Mouse (Mus musculus) hindbrain, embryonic 14.5 days (tissue): Measurements from ENCODE around the gene Ccdc80. TPM values are rescaled to one million over a fixed set of nuclear protein-coding genes. Genes with fewer than 3 reads are reported as not detected.

Experiments
- ATAC-seq: fragments of 200-750 bp; cut with Nextera tagmentation; 2 replicates; pipeline ENCODE4 v1.8.0; 2017; ENCODE audit warnings: moderate number of reproducible peaks, mild to moderate bottlenecking, moderate TSS enrichment, moderate library complexity; ENCODE audit not compliant: low FRiP score
- DNase-seq: peaks from one replicate; pipeline ENCODE4 v3.0.0-alpha.2; 2015; ENCODE audit warnings: low spot score
- H3K27ac ChIP-seq: fragments of 300-500 bp; sonication (generic); 2 replicates; pipeline ENCODE4 v1.5.1; 2014; ENCODE audit warnings: mild to moderate bottlenecking, moderate library complexity
- H3K27me3 ChIP-seq: fragments of 300-500 bp; sonication (generic); 2 replicates; pipeline ENCODE4 v1.6.1; 2014; ENCODE audit warnings: mild to moderate bottlenecking, low read length, mixed read lengths; ENCODE audit not compliant: control insufficient read depth, insufficient read depth
- H3K36me3 ChIP-seq: fragments of 300-500 bp; sonication (generic); replicated peaks from 2 replicates; pipeline ENCODE4 v1.6.1; 2014; ENCODE audit not compliant: control insufficient read depth, insufficient read depth
- H3K4me1 ChIP-seq: fragments of 300-500 bp; sonication (generic); replicated peaks from 2 replicates; pipeline ENCODE4 v1.6.1; 2014; ENCODE audit warnings: antibody characterized with exemption, low read length, mixed read lengths; ENCODE audit not compliant: control insufficient read depth, insufficient read depth
- H3K4me2 ChIP-seq: fragments of 300-500 bp; sonication (generic); replicated peaks from 2 replicates; pipeline ENCODE4 v1.6.1; 2014; ENCODE audit warnings: mild to moderate bottlenecking, moderate library complexity
- H3K4me3 ChIP-seq: fragments of 300-500 bp; sonication (generic); replicated peaks from 2 replicates; pipeline ENCODE4 v1.5.1; 2014; ENCODE audit warnings: mild to moderate bottlenecking, low read length
- H3K9ac ChIP-seq: fragments of 300-500 bp; sonication (generic); 2 replicates; pipeline ENCODE4 v1.6.1; 2014
- H3K9me3 ChIP-seq: fragments of 300-500 bp; sonication (generic); 2 replicates; pipeline ENCODE4 v1.6.1; 2016; ENCODE audit warnings: low read length; ENCODE audit not compliant: control insufficient read depth
- WGBS: fragments of 180-500 bp; shearing (Covaris S2); extraction: QIAGEN DNeasy Blood & Tissue Kit; methylation state at CpG from one replicate; pipeline ENCODE4 v1.1.7; 2014; 5-methylcytosine and 5-hydroxymethylcytosine counted together
- polyA plus RNA-seq: library from polyadenylated mRNA; unstranded; fragments of >200 nt; fragmentation: Nextera tagmentation; extraction: Ambion mirVana; gene quantifications from 2 replicates; pipeline ENCODE4 v1.2.1, GENCODE M21; 2014

Ccdc80 gene
- polyA plus RNA-seq, 1 experiment from 2014 or later, result 15.5 TPM

GRCm38 (mm10) chr16:45088842-45089241 is 4.4 kb upstream of the Ccdc80 start:
- no peak overlapping the region for H3K27ac ChIP-seq
- H3K9me3 ChIP-seq, result no peaks in the 10 kb centered on the region
- H3K9ac ChIP-seq, result no peak overlapping the region
- no peak overlapping the region for H3K4me3 ChIP-seq
- H3K4me1 ChIP-seq, result no peaks in the 10 kb centered on the region
- no peak overlapping the region for H3K4me2 ChIP-seq
- no peak for DNase-seq
- ATAC-seq, result no peak
- H3K27me3 ChIP-seq, result no peaks in the 10 kb centered on the region
- 91% methylated on average over 1 of the region's 1 CpGs for WGBS
- H3K36me3 ChIP-seq, result no peaks in the 10 kb centered on the region

GRCm38 (mm10) chr16:45090005-45090404 is 3.2 kb upstream of the Ccdc80 start:
- ATAC-seq (peak; percentile 87), DNase-seq (peak; percentile 83)
- Histone ChIP-seq H3K4me3 (no peak overlapping the region), H3K27ac (no peak overlapping the region), H3K27me3 (no peaks in the 10 kb centered on the region), H3K36me3 (no peaks in the 10 kb centered on the region), H3K9me3 (no peaks in the 10 kb centered on the region), H3K9ac (no peak overlapping the region), H3K4me2 (no peak overlapping the region), H3K4me1 (no peaks in the 10 kb centered on the region)
- WGBS, result 13% methylated on average over 10 of the region's 10 CpGs

GRCm38 (mm10) chr16:45094136-45094756 is 1.0 kb downstream of the Ccdc80 start:
- Histone ChIP-seq H3K36me3 (no peaks in the 10 kb centered on the region), H3K27ac (no peak overlapping the region), H3K9me3 (no peaks in the 10 kb centered on the region), H3K4me2 (peak overlapping the region; percentile 59), H3K4me1 (no peaks in the 10 kb centered on the region), H3K9ac (peak overlapping the region; percentile 44), H3K4me3 (peak overlapping the region; percentile 21), H3K27me3 (no peaks in the 10 kb centered on the region)
- DNase-seq, result peak; percentile 28
- no peak for ATAC-seq
- 13% methylated on average over 9 of the region's 9 CpGs for WGBS

- no peak overlapping the region for H3K9ac ChIP-seq
- no peak overlapping the region for H3K27ac ChIP-seq
- no peak overlapping the region for H3K4me3 ChIP-seq
- ATAC-seq, result no peak
- no peak overlapping the region for H3K4me2 ChIP-seq
- no peak for DNase-seq
- no peaks in the 10 kb centered on the region for H3K27me3 ChIP-seq
- H3K4me1 ChIP-seq, result no peaks in the 10 kb centered on the region
- 97% methylated on average over 13 of the region's 13 CpGs for WGBS
- H3K36me3 ChIP-seq, result no peaks in the 10 kb centered on the region
- no peaks in the 10 kb centered on the region for H3K9me3 ChIP-seq
These were observed 1.8 kb downstream of the Ccdc80 start for GRCm38 (mm10) chr16:45095030-45095429.

GRCm38 (mm10) chr16:45095561-45096482 is 2.6 kb downstream of the Ccdc80 start:
- Histone ChIP-seq H3K4me2 (no peak overlapping the region), H3K36me3 (no peaks in the 10 kb centered on the region), H3K4me3 (no peak overlapping the region), H3K4me1 (no peaks in the 10 kb centered on the region), H3K27me3 (no peaks in the 10 kb centered on the region), H3K9me3 (no peaks in the 10 kb centered on the region), H3K27ac (no peak overlapping the region), H3K9ac (no peak overlapping the region)
- WGBS, result 89% methylated on average over 26 of the region's 26 CpGs
- DNase-seq, result no peak
- ATAC-seq, result 0 out of 2 replicates have a peak, but pooled peaks have one; percentile 26

DNA sequence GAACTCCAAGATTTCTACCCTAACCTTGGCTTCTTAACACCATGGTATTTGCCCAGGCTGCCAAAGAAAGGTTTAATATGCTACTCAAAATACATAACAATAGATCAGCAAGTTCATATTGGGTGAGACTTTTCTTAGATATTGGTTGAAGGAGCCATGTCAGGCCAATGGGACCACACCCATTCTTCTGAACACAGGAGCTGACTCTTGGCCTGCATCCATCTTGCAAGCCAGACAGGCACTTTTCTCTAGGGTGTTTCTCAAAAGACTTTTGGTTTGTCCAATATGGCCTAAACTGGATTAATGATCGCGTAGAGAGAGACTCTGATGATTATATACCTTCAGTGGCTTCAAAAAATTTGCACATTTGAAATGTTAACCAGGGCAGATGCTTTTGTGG is 4.3 kb downstream of the Ccdc80 start:
- Histone ChIP-seq H3K27ac (no peak overlapping the region), H3K9me3 (no peaks in the 10 kb centered on the region), H3K4me1 (no peaks in the 10 kb centered on the region), H3K36me3 (no peaks in the 10 kb centered on the region), H3K4me3 (no peak overlapping the region), H3K9ac (no peak overlapping the region), H3K4me2 (no peak overlapping the region), H3K27me3 (no peaks in the 10 kb centered on the region)
- DNase-seq (no peak), ATAC-seq (no peak)
- WGBS, result 98% methylated on average over 2 of the region's 2 CpGs

DNA sequence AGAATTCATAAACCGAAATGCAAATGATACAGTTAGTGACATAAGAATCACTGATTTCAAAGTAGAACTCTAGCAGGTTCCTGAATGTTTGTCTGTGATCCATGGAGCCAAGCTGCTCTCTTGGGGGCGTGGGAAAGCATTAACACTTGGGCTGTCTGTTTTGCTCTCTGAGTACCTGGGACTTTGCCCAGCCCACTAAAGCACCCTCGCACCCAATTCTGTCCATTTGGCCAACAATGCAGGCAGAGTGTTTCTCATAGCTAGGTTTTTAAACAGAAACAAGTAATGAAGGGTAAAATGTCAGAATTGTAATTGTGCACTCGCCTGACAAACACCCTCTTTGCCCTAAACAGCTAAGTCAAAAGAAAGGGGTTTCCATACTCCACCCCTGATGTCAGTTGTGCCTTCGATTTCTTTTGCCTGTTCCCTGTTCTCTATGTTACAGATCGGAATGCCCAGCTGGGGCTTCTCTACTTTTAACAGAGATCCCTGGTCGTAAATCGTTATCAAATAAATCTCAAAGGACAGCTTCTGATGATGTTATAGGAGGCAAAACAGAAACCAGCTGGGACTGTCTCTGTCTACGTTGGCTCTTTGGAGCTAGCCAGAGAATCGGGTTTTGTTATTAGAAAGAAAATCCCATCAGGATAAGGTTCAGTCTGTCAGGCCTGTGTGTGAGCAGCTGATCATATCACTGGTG is 5.1 kb downstream of the Ccdc80 start:
- Histone ChIP-seq H3K4me1 (no peaks in the 10 kb centered on the region), H3K4me3 (no peak overlapping the region), H3K36me3 (no peaks in the 10 kb centered on the region), H3K4me2 (peak overlapping the region; percentile 9; the same call in 1 of the 2 replicates), H3K27ac (no peak overlapping the region), H3K9ac (no peak overlapping the region), H3K9me3 (no peaks in the 10 kb centered on the region), H3K27me3 (no peaks in the 10 kb centered on the region)
- DNase-seq (no peak), ATAC-seq (no peak; the same call in 1 of the 2 replicates)
- 62% methylated on average over 10 of the region's 10 CpGs for WGBS

DNA sequence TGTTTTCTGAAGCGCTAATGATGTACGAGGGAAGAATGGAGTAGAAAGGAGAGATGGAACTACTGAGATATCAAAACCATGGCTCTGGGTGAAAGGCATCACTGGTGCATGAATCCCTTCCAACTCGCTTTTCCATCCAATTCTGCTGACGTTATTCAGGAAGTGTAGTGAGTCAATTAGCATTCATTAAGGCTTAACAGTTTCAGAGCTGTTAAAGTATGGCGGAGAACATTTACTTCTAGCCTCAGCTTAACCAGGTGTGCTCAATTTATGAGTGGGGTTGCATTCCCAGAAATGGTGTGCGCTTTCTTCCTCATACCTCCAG is 5.6 kb downstream of the Ccdc80 start:
- no peak for ATAC-seq
- WGBS, result 66% methylated on average over 6 of the region's 6 CpGs
- Histone ChIP-seq H3K27me3 (no peaks in the 10 kb centered on the region), H3K27ac (no peak overlapping the region), H3K9me3 (no peaks in the 10 kb centered on the region), H3K36me3 (no peaks in the 10 kb centered on the region), H3K9ac (no peak overlapping the region), H3K4me2 (peak overlapping the region; percentile 9; the same call in 1 of the 2 replicates), H3K4me1 (no peaks in the 10 kb centered on the region), H3K4me3 (no peak overlapping the region)
- DNase-seq, result no peak

DNA sequence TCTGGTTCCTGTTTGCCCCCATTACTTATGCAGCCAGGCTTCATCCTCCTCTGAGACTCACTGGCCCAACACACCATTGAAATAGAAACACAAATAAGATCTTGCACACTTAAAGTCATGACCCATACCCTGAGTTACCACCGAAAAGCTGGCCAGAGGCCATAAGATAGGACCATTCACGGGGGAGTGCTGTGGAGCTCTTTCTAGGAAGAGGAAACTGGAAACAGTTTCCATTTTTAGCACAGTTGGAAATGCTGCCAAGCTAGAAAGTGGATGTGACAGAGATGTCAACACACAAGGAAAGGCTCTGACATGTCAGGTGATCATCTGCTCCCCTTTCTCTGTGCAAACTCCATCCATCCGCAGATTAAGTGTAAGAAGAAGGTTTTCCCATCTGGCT is 7.7 kb downstream of the Ccdc80 start:
- DNase-seq (no peak), ATAC-seq (no peak)
- H3K4me2 ChIP-seq, result no peak overlapping the region
- H3K27ac ChIP-seq, result no peak overlapping the region
- H3K4me1 ChIP-seq, result no peaks in the 10 kb centered on the region
- no peak overlapping the region for H3K9ac ChIP-seq
- H3K36me3 ChIP-seq, result no peaks in the 10 kb centered on the region
- no peak overlapping the region for H3K4me3 ChIP-seq
- WGBS, result 88% methylated on average over 3 of the region's 3 CpGs
- H3K27me3 ChIP-seq, result no peaks in the 10 kb centered on the region
- no peaks in the 10 kb centered on the region for H3K9me3 ChIP-seq
